Mouse (Mus musculus): ENCODE measurements at regions not wholly inside any gene's neighbourhood (a gene's known extent, or its start where the extent isn't known, plus 50 kb on each side); places are given as distances from the start of the nearest gene placed in this dataset.

GRCm38 (mm10) chr19:26475197-26475596, 129.7 kb upstream of the Smarca2 start:
- no peak for ATAC-seq (ENCODE audit: insufficient number of reproducible peaks, low FRiP score, low TSS enrichment, low read depth)
- Histone ChIP-seq H3K27ac (replicated peaks) (0 out of 2 replicates have a peak overlapping the region, but pooled peaks have one; percentile 72), H3K9ac (no peak overlapping the region), H3K4me2 (replicated peaks) (no peak overlapping the region), H3K4me3 (replicated peaks) (no peak overlapping the region), H3K36me3 (no peaks in the 10 kb centered on the region), H3K27me3 (no peaks in the 10 kb centered on the region), H3K9me3 (replicated peaks) (no peaks in the 10 kb centered on the region), H3K4me1 (peaks cover 15% of the 10 kb centered on the region; the same call in 1 of the 2 replicates)
- 65% methylated on average over 2 of the region's 2 CpGs for WGBS

GRCm38 (mm10) chr19:26475754-26476153, 129.1 kb upstream of the Smarca2 start:
- H3K9ac ChIP-seq = no peak overlapping the region
- no peaks in the 10 kb centered on the region for H3K9me3 ChIP-seq (replicated peaks)
- no peaks in the 10 kb centered on the region for H3K27me3 ChIP-seq
- WGBS = 38% methylated on average over 2 of the region's 2 CpGs
- H3K4me3 ChIP-seq (replicated peaks) = no peak overlapping the region
- peak overlapping the region; percentile 72 for H3K27ac ChIP-seq (replicated peaks)
- H3K4me1 ChIP-seq = peaks cover 15% of the 10 kb centered on the region; the same call in 1 of the 2 replicates
- H3K36me3 ChIP-seq = no peaks in the 10 kb centered on the region
- ATAC-seq (ENCODE audit: insufficient number of reproducible peaks, low FRiP score, low TSS enrichment, low read depth) = no peak; the same call in 1 of the 2 replicates
- H3K4me2 ChIP-seq (replicated peaks) = no peak overlapping the region

- Histone ChIP-seq H3K27me3 (no peaks in the 10 kb centered on the region), H3K4me3 (replicated peaks) (no peak overlapping the region), H3K9me3 (replicated peaks) (no peaks in the 10 kb centered on the region), H3K4me1 (peaks cover 15% of the 10 kb centered on the region; the same call in 1 of the 2 replicates), H3K9ac (no peak overlapping the region), H3K27ac (replicated peaks) (no peak overlapping the region), H3K36me3 (no peaks in the 10 kb centered on the region), H3K4me2 (replicated peaks) (no peak overlapping the region)
- WGBS = 69% methylated on average over 16 of the region's 16 CpGs
- no peak for ATAC-seq (ENCODE audit: insufficient number of reproducible peaks, low FRiP score, low TSS enrichment, low read depth)
Measured at GRCm38 (mm10) chr19:26478055-26478737, 126.7 kb upstream of the Smarca2 start.

GRCm38 (mm10) chr19:26484322-26484721, 120.5 kb upstream of the Smarca2 start:
- Histone ChIP-seq H3K27me3 (no peaks in the 10 kb centered on the region), H3K4me1 (0 out of 2 replicates have a peak, but pooled peaks cover 4% of the 10 kb centered on the region), H3K36me3 (no peaks in the 10 kb centered on the region), H3K4me2 (replicated peaks) (no peak overlapping the region), H3K27ac (replicated peaks) (no peak overlapping the region), H3K9ac (no peak overlapping the region), H3K9me3 (replicated peaks) (no peaks in the 10 kb centered on the region), H3K4me3 (replicated peaks) (no peak overlapping the region)
- ATAC-seq (ENCODE audit: insufficient number of reproducible peaks, low FRiP score, low TSS enrichment, low read depth) = no peak
- 66% methylated on average over 3 of the region's 3 CpGs for WGBS

- no peaks in the 10 kb centered on the region for H3K4me1 ChIP-seq
- no peaks in the 10 kb centered on the region for H3K27me3 ChIP-seq
- WGBS = 59% methylated on average over 2 of the region's 2 CpGs
- no peak overlapping the region for H3K4me3 ChIP-seq (replicated peaks)
- H3K9ac ChIP-seq = no peak overlapping the region
- ATAC-seq (ENCODE audit: insufficient number of reproducible peaks, low FRiP score, low TSS enrichment, low read depth) = no peak
- no peak overlapping the region for H3K27ac ChIP-seq (replicated peaks)
- H3K4me2 ChIP-seq (replicated peaks) = no peak overlapping the region
- no peaks in the 10 kb centered on the region for H3K9me3 ChIP-seq (replicated peaks)
- H3K36me3 ChIP-seq = no peaks in the 10 kb centered on the region
Measured at GRCm38 (mm10) chr19:26492806-26493205, 112.0 kb upstream of the Smarca2 start.

GRCm38 (mm10) chr19:26501064-26501463, 103.8 kb upstream of the Smarca2 start:
- H3K27ac ChIP-seq (replicated peaks) = no peak overlapping the region
- H3K4me1 ChIP-seq = no peaks in the 10 kb centered on the region; the same call in 1 of the 2 replicates
- ATAC-seq (ENCODE audit: insufficient number of reproducible peaks, low FRiP score, low TSS enrichment, low read depth) = no peak
- H3K36me3 ChIP-seq = no peaks in the 10 kb centered on the region
- no peak overlapping the region for H3K4me2 ChIP-seq (replicated peaks)
- H3K9me3 ChIP-seq (replicated peaks) = no peaks in the 10 kb centered on the region
- H3K9ac ChIP-seq = no peak overlapping the region
- H3K4me3 ChIP-seq (replicated peaks) = no peak overlapping the region
- no peaks in the 10 kb centered on the region for H3K27me3 ChIP-seq

DNA sequence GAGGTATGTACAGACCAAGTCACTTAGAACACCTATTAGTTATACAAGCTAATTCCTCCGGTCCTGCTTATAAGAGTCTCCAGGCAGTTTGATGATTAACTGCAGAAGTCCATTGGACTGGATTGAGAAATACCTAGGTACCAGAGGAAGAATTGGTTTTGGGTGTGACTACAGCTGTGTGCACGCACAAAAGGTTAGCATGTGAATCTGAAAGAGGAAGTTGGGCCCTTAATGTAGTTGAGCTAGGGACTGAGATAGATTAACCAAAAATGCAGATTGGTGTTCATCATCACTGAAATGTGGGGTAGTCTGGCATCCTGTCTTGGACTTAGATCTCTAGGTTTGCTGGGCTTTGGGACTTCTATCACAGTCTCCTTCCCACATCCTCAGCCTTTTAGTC, 100.8 kb upstream of the Smarca2 start:
- Histone ChIP-seq H3K27me3 (no peaks in the 10 kb centered on the region), H3K9me3 (replicated peaks) (no peaks in the 10 kb centered on the region), H3K9ac (no peak overlapping the region), H3K36me3 (no peaks in the 10 kb centered on the region), H3K4me2 (replicated peaks) (no peak overlapping the region), H3K4me3 (replicated peaks) (no peak overlapping the region), H3K4me1 (peaks cover 6% of the 10 kb centered on the region; the same call in 1 of the 2 replicates), H3K27ac (replicated peaks) (no peak overlapping the region)
- ATAC-seq (ENCODE audit: insufficient number of reproducible peaks, low FRiP score, low TSS enrichment, low read depth) = no peak
- WGBS = 86% methylated on average over 2 of the region's 2 CpGs

DNA sequence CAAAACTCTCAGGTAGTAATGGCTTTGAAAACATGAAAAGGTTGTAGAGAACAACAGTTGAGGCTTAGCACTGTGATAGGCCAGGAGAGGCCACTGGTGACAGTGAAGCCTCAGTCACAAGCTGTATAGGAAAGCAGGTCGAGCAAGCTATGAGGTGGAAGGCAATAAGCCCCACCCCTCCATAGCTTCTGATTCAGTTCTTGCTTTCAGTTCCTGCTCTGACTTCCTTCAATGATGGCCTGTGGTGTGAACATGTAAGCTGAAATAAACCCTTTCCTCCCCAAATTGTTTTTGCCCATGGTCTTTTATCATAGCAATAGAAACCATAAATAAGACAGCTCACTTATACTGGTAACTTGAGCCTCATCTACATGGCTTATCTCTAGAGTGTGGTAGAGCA, 98.0 kb upstream of the Smarca2 start:
- Histone ChIP-seq H3K27me3 (no peaks in the 10 kb centered on the region), H3K4me2 (replicated peaks) (no peak overlapping the region), H3K4me1 (peaks cover 15% of the 10 kb centered on the region), H3K9me3 (replicated peaks) (no peaks in the 10 kb centered on the region), H3K4me3 (replicated peaks) (no peak overlapping the region), H3K36me3 (no peaks in the 10 kb centered on the region), H3K27ac (replicated peaks) (no peak overlapping the region), H3K9ac (no peak overlapping the region)
- 68% methylated on average over 1 of the region's 1 CpGs for WGBS
- no peak for ATAC-seq (ENCODE audit: insufficient number of reproducible peaks, low FRiP score, low TSS enrichment, low read depth)

DNA sequence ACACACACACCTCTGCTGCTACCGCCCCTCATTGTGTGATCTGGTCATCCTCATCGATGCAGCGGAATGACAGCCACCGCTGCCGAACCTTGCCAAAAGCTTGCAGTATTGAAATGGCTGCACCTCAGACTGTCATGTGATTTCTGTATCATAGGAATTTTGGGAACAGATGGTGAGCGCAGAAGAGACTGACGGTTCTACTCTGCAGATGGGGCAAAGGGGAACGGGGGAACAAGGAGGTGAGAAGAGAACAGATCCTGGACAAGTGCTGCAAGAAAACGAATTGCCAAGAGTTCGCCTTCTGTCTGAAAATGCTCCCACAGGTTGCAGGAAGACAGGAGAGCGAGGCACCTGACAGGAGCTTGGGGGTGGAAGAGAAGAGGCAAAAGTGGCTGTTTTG, 96.9 kb upstream of the Smarca2 start:
- no peak overlapping the region for H3K4me3 ChIP-seq (replicated peaks)
- H3K4me2 ChIP-seq (replicated peaks) = no peak overlapping the region
- H3K9me3 ChIP-seq (replicated peaks) = no peaks in the 10 kb centered on the region
- no peak overlapping the region for H3K27ac ChIP-seq (replicated peaks)
- ATAC-seq (ENCODE audit: insufficient number of reproducible peaks, low FRiP score, low TSS enrichment, low read depth) = no peak
- no peaks in the 10 kb centered on the region for H3K27me3 ChIP-seq
- WGBS = 64% methylated on average over 11 of the region's 11 CpGs
- H3K4me1 ChIP-seq = peaks cover 15% of the 10 kb centered on the region
- no peak overlapping the region for H3K9ac ChIP-seq
- H3K36me3 ChIP-seq = no peaks in the 10 kb centered on the region

- no peak overlapping the region for H3K9ac ChIP-seq
- H3K36me3 ChIP-seq = no peaks in the 10 kb centered on the region
- H3K9me3 ChIP-seq (replicated peaks) = no peaks in the 10 kb centered on the region
- ATAC-seq (ENCODE audit: insufficient number of reproducible peaks, low FRiP score, low TSS enrichment, low read depth) = no peak
- 21% methylated on average over 7 of the region's 7 CpGs for WGBS
- no peak overlapping the region for H3K4me3 ChIP-seq (replicated peaks)
- peaks cover 15% of the 10 kb centered on the region for H3K4me1 ChIP-seq
- no peaks in the 10 kb centered on the region for H3K27me3 ChIP-seq
- no peak overlapping the region for H3K27ac ChIP-seq (replicated peaks)
- no peak overlapping the region for H3K4me2 ChIP-seq (replicated peaks)
Measured at GRCm38 (mm10) chr19:26508616-26509015, 96.2 kb upstream of the Smarca2 start.

DNA sequence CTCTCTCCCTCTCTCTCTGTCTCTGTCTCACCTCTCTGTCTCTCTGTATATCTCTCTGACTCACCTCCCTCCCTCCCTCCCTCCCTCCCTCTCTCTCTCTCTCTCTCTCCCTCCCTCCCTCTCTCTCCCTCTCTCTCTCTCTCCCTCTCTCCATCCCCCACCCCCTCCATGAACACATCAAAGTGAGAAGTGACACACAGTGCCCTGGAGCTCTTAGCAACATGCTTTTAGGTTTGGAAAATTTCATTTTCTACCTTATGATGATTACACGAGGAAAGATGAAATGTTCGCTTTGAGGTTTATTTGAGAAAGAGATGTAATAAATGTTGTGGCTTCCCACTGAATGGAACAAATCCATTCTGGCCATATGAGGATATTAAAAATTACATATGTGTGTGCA, 95.6 kb upstream of the Smarca2 start:
- 25% methylated on average over 2 of the region's 2 CpGs for WGBS

GRCm38 (mm10) chr19:26510185-26510584, 94.7 kb upstream of the Smarca2 start:
- Histone ChIP-seq H3K27ac (replicated peaks) (0 out of 2 replicates have a peak overlapping the region, but pooled peaks have one; percentile 7), H3K9ac (no peak overlapping the region), H3K4me2 (replicated peaks) (no peak overlapping the region), H3K27me3 (no peaks in the 10 kb centered on the region), H3K4me1 (peaks cover 15% of the 10 kb centered on the region), H3K36me3 (no peaks in the 10 kb centered on the region), H3K9me3 (replicated peaks) (no peaks in the 10 kb centered on the region), H3K4me3 (replicated peaks) (no peak overlapping the region)
- 52% methylated on average over 12 of the region's 12 CpGs for WGBS
- no peak for ATAC-seq (ENCODE audit: insufficient number of reproducible peaks, low FRiP score, low TSS enrichment, low read depth)

More for the DNA sequence above, 95.6 kb upstream of the Smarca2 start:
- ATAC-seq (ENCODE audit: insufficient number of reproducible peaks, low FRiP score, low TSS enrichment, low read depth) = no peak
- Histone ChIP-seq H3K9ac (no peak overlapping the region), H3K27me3 (no peaks in the 10 kb centered on the region), H3K9me3 (replicated peaks) (no peaks in the 10 kb centered on the region), H3K27ac (replicated peaks) (no peak overlapping the region), H3K4me2 (replicated peaks) (no peak overlapping the region), H3K4me3 (replicated peaks) (no peak overlapping the region), H3K36me3 (no peaks in the 10 kb centered on the region), H3K4me1 (peaks cover 15% of the 10 kb centered on the region)

Data from embryonic facial prominence, embryonic 15.5 days (tissue).